Mouse (Mus musculus) naive thymus-derived CD4-positive, alpha-beta T cell, adult 2 months (primary cell): ENCODE data around the gene Tspan14.
A peak's percentile ranks its signal among the peaks of the same experiment; 100 is the strongest.

Experiments used
- DNase-seq: peaks from one replicate; pipeline ENCODE4 v3.0.0-alpha.2; 2011; ENCODE audit warnings: low read depth

Tspan14 gene

GRCm38 (mm10) chr14:40917632-40918031 lies 49.0 kb downstream of the Tspan14 start:
- peak; percentile 94 for DNase-seq

DNA sequence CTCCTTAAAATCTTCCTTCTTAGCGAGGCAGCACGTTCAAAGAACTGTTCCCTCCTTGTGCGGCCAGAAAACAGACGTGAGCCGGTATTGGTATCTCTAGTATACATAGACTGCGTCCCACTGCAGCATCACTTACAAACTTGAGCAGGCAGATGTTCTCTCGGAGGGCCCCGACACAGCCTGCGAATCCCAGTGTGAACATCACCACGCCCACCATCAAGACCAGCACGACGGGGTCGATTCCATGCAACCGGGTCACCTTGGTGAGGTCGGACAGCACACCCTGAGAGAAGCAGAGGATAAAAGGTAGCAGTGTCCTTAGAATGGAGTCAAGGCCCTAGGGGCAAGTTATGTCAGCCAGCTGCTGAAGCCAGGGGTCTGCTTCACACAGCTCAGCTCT lies 49.9 kb downstream of the Tspan14 start:
- no peak for DNase-seq

DNA sequence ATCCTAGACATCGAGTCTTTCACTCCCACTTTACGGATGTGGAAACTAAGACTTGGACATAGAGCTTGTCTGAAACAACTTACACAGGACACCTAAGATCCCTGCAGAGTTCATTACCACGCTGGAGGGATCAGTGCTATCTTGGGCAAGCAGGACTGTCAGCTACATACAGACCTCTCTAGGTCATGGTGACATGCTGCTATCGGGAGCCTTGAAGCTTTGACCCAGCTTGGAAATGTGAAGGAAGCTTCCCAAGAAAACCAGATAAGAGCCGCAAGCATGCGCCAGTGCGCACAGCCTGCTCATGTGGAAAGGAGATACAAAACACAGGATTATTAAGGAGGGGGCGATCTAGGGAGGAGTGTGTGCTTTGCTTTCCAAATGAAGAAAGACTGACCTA lies 50.8 kb downstream of the Tspan14 start:
- DNase-seq: no peak

DNA sequence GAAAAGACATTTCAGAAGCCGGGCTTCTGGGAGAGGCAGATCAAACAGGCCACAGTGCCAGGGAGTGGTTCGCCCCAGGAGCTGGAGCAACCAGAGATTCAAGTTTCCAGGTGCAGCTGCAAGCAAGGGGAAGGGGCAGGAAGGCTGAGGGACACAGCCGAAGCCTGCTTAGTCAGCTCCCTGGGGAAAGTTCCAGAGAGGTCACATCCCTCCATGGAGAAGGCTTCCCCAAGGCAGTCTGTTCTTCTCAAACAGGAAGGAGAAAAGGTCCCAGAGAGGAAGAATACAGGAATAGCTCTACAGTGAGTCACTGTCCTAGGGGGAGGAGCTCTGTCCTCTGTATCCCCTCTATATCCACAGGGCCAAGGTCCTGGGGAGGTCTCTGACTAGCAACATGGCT lies 51.9 kb downstream of the Tspan14 start:
- no peak for DNase-seq

- no peak for DNase-seq
These were observed 52.9 kb downstream of the Tspan14 start for GRCm38 (mm10) chr14:40913709-40914108.

- DNase-seq: no peak
These were observed 55.1 kb downstream of the Tspan14 start for GRCm38 (mm10) chr14:40911529-40911928.

DNA sequence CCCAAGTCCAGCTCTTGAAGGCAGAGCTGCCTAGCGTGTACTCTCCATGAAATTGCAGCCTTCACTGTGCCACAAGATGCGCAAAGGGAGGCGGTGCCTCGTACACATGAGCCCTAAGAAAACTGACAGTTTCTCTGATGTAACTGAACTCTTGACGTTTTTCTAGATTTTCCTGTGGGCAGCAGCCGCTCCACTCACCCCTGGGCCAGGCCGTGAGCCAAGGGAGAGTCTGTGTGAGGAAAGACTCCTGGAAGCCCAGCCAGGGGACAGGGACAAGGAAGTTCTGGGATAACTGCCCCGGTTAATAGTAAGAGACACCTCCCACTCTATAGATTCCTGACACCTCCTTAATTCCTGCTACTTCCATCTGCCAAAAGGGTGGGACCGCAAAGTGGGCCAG lies 57.8 kb downstream of the Tspan14 start:
- no peak for DNase-seq

DNA sequence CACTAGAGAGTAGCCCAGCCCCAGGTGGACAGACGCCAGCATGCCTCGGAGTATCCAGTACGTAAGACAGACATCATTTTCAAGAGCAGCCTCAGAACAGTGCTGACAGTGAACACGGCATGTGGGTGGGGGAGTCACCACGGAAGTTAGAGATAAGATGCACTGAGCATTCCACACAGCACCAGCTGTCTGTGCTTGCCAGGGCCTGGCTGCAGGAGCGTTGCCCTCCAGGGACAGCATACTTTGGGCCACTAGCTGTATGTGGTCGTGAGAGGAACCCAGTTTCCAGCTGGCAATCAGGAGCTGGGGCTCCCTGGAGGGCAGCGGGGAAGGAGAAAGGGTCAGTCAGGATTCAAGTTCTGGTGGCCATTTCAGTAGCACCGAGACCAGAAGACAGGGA lies 59.8 kb downstream of the Tspan14 start:
- no peak for DNase-seq

- DNase-seq: no peak
These were observed 60.8 kb downstream of the Tspan14 start for GRCm38 (mm10) chr14:40905813-40906212.

- peak; percentile 4 for DNase-seq
These were observed 64.1 kb downstream of the Tspan14 start for GRCm38 (mm10) chr14:40902307-40903055.

- peak; percentile 1 for DNase-seq
These were observed 66.3 kb downstream of the Tspan14 start for GRCm38 (mm10) chr14:40900267-40900666.

DNA sequence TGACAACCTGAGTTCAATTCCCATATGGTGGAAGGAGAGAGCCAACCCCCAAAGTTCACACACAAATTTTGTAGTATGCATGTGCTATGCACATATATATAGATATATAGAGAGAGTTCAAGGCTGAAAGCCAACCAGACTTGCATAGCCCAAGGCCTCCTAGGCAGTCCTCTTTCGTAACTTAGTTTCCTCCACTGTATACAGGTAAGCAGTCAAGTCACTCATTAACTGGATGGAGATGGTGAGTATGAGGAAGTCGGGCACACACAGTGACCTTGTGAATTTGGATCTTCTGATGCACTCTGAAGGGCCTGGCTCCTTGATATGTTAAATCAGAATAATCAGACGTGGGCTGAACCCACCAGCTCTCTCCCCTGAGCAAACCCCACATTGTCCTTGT lies 68.7 kb downstream of the Tspan14 start:
- peak; percentile 2 for DNase-seq

DNA sequence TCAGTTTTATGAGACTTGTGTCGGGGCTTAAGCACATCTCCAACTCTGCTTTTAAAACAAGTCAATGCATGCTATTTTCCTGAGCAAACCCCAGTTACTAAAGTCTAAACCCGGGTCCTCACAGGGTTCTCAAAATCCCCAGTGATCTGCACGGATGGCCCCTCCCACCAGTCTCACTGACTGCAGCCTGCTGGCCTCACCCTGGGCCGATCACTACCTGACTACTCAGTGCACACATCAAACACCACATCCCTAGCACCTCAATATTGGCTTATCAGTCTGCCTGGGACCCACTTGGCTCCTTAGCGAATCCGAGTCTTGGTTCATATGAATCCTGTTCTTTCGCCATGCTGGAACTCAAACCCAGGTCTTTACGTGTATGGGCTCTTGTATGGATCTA lies 70.9 kb downstream of the Tspan14 start:
- DNase-seq: peak; percentile 3

DNA sequence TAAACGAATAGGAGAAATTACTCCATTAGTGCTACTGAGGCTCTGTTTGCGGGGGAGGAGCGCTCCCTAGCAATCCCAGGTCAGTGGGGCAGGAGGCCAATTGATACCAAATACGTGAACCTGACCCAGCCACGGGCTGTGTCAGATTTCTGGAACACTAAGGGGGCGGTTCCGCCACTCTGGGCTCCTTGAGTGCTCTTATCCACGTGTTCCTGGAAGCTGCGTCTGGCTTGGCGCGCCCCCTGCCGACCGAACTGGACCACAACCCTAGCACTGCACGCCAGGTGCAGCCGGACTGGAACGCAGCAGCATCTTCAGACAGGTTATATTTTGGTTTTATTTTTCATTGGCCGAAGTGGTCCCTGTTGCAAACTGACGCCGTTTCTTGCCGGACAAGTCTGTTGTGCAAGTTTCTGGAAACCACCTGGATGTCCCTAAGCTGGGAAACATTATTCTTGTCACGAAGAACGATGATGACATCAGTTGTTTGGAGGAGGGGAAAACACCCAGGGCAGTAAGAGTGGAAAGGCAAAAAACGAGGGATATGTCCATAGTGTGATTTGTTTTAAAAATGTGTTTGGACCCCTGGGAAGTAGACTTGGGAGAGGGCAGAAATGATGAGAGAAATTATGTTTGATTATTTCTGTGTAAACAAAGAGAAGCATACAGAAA lies 71.9 kb downstream of the Tspan14 start:
- peak; percentile 78 for DNase-seq

GRCm38 (mm10) chr14:40893884-40894283 lies 72.7 kb downstream of the Tspan14 start:
- no peak for DNase-seq

DNA sequence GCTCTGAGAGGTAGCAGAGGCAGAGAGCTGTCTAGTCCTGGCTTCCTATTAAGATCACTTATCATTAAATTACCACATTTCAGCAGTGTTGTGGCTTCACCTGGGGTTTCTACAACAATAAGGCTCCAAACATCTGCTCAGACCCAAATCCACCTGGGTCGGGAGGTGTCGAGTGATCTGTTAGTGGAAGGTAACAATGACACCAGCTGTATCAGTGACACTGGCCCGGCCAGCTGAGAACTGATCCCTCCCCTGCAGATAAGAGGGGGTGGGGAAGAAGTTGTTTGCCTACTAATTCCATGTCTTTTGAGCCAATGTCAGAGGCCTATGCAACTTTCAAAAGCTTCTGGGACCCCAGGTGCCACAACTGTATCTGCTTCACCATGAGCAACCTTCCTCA lies 73.4 kb downstream of the Tspan14 start, which contains the start of gene Sh2d4b:
Gene Sh2d4b, minus strand, starts transcription at position 71 of the 400 bp plus-strand sequence.
- no peak for DNase-seq

DNA sequence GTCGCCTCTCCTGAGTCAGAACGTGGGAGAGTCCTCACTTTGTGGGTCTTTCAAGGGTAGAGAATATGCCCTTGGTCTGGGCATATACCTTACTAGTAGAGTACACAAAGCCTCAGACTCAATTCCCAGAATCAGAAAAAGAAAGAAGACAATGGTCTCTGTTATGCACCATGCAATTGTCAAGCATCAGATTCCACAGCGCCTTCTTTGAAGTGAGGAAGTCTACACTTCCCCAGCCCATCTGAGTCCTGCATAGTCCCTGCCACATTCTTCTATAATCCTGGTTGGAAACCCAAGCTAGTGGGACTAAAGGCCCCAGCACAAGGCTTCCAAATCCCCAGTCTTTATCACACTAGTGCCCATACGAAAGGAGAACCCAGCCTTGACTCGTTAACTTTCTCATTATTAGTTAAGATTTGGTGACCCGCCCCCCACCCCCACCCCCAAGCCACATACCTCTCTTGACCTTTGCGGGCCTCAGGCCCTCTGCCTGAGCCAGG lies 74.2 kb downstream of the Tspan14 start:
- DNase-seq: no peak

DNA sequence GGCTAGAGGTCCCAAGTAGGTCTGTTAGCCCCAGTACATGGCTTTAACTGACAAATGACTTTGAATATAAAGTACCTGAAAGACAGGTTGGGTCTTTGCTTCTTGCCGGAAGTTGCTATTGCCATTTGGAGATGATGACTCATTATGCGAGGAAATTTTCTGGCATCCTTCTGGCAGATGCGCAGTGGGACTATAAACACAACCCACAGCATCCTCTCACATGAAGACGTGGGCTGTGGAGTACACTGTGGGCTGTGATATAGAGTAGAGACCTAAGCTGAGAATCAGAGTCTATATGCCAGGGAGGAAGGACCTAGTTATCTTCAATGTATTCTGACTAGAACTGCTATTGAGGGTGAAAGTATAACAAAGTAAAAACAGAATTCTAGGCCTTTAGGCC lies 75.1 kb downstream of the Tspan14 start:
- no peak for DNase-seq

GRCm38 (mm10) chr14:40889704-40890103 lies 76.9 kb downstream of the Tspan14 start:
- DNase-seq: no peak

GRCm38 (mm10) chr14:40889181-40889580 lies 77.4 kb downstream of the Tspan14 start:
- DNase-seq: no peak

GRCm38 (mm10) chr14:40886428-40887202 lies 80.0 kb downstream of the Tspan14 start:
- DNase-seq: no peak

- no peak for DNase-seq
These were observed 80.9 kb downstream of the Tspan14 start for GRCm38 (mm10) chr14:40885752-40886151.

- DNase-seq: no peak
These were observed 81.4 kb downstream of the Tspan14 start for GRCm38 (mm10) chr14:40885225-40885624.
